Mouse (Mus musculus): ENCODE data around the gene Tmprss11f. TPM values are rescaled to one million over a fixed set of nuclear protein-coding genes. Genes with fewer than 3 reads are reported as not detected.

The Tmprss11f gene
- total and polyA plus RNA-seq, 2 experiments from 2014 or later: not detected

DNA sequence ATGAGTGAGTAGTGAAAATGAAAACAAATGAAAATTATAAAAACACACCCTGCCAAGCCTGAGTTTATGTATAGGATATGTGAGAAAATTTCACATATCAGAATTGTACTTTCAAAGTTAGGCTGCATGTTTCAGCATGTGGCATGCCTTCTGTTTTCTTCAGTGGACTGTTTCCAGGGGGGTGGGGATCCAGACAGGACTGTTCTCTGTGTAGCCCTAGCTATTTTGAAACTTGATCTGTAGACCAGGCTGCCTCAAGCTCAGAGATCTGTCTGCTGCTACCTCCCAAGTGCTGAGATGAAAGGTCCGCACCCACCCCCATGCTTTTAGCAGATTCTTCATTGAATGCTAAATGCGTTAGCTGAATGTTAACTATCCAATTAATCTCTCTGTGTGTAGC is 103.5 kb downstream of the Tmprss11f start:
- no peaks in the 10 kb centered on the region for H3K36me3 ChIP-seq (replicated peaks; ENCODE audit: control insufficient read depth, insufficient read depth, low read length)
- H3K4me1 ChIP-seq (ENCODE audit: control insufficient read depth, insufficient read depth): no peaks in the 10 kb centered on the region
- no peak overlapping the region for H3K9ac ChIP-seq (replicated peaks; ENCODE audit: low read depth, low read length)
- ATAC-seq (ENCODE audit: insufficient read depth, low read depth) (no peak), DNase-seq (ENCODE audit: low spot score) (no peak)
- TF ChIP-seq EP300 (IDR thresholded peaks at IDR 0.05; ENCODE audit: low read depth): no peak
- no peak for TF ChIP-seq CTCF (IDR thresholded peaks at IDR 0.05; ENCODE audit: low read depth)
- H3K27me3 ChIP-seq (ENCODE audit: control insufficient read depth, insufficient read depth, low read length): no peaks in the 10 kb centered on the region
- H3K9me3 ChIP-seq (replicated peaks; ENCODE audit: control insufficient read depth, low read length): no peaks in the 10 kb centered on the region
- H3K4me2 ChIP-seq (ENCODE audit: low read depth, low read length): no peak overlapping the region
- WGBS: 52% methylated on average over 2 of the region's 2 CpGs
- no peak overlapping the region for H3K4me3 ChIP-seq (ENCODE audit: low read depth, low read length)
- H3K27ac ChIP-seq (ENCODE audit: low read depth): no peak overlapping the region

DNA sequence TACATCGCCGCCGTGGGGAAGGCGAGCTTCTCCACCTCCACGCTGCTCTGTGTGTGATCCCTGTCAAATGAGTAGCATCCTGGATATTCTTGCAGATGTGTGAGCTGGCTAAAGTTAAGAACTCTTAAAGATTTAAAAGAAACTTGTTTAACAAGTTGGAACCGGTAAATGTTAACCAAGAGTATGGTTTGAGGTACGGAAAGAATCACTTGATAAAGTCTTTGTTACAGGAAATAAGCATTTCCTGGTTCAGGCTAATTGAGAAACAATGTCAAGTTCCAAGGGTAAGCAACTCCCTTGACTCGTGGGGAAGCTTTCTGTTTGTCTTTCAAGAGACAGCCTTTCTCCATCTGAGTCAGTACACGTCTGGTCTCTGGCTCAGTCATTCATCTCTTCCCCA is 113.7 kb downstream of the Tmprss11f start, which contains the start of gene Tmprss11g:
Tmprss11g (minus strand) TSS at position 101 of the 400 bp plus-strand sequence.
- ATAC-seq (ENCODE audit: insufficient read depth, low read depth) (no peak), DNase-seq (ENCODE audit: low spot score) (no peak)
- Histone ChIP-seq H3K36me3 (replicated peaks; ENCODE audit: control insufficient read depth, insufficient read depth, low read length) (no peaks in the 10 kb centered on the region), H3K4me3 (ENCODE audit: low read depth, low read length) (no peak within 1 kb of the TSS), H3K9ac (replicated peaks; ENCODE audit: low read depth, low read length) (no peak within 1 kb of the TSS), H3K4me1 (ENCODE audit: control insufficient read depth, insufficient read depth) (no peaks in the 10 kb centered on the region), H3K9me3 (replicated peaks; ENCODE audit: control insufficient read depth, low read length) (no peaks in the 10 kb centered on the region), H3K27ac (ENCODE audit: low read depth) (no peak within 1 kb of the TSS), H3K4me2 (ENCODE audit: low read depth, low read length) (no peak within 1 kb of the TSS), H3K27me3 (ENCODE audit: control insufficient read depth, insufficient read depth, low read length) (no peaks in the 10 kb centered on the region)
- no peak for TF ChIP-seq EP300 (IDR thresholded peaks at IDR 0.05; ENCODE audit: low read depth)
- TF ChIP-seq CTCF (IDR thresholded peaks at IDR 0.05; ENCODE audit: low read depth): no peak
- 65% methylated on average over 9 of the region's 9 CpGs for WGBS

DNA sequence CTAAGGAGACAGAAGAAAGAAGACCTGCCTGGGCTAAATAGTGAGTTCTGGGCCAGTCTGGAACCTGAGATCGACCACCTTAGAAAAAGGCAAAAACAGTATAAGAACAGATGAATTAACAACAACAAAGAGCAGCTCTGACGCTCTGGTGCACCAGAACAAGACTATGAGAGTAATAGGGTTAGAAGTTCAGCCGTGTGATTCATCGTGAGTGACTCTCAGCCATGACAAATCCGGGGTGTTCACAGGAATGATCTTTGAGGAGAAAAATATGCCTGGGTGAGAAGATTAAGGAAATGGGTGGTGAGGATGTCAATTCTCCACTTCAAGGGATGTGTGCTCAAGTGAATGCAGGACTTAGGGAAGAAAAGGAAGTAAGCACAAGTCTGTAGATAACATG is 120.7 kb downstream of the Tmprss11f start:
- H3K9me3 ChIP-seq (replicated peaks; ENCODE audit: control insufficient read depth, low read length): no peaks in the 10 kb centered on the region
- DNase-seq (ENCODE audit: low spot score) (no peak), ATAC-seq (ENCODE audit: insufficient read depth, low read depth) (no peak)
- H3K27ac ChIP-seq (ENCODE audit: low read depth): no peak overlapping the region
- no peak overlapping the region for H3K9ac ChIP-seq (replicated peaks; ENCODE audit: low read depth, low read length)
- H3K27me3 ChIP-seq (ENCODE audit: control insufficient read depth, insufficient read depth, low read length): no peaks in the 10 kb centered on the region
- no peak for TF ChIP-seq CTCF (IDR thresholded peaks at IDR 0.05; ENCODE audit: low read depth)
- no peak for TF ChIP-seq EP300 (IDR thresholded peaks at IDR 0.05; ENCODE audit: low read depth)
- H3K4me3 ChIP-seq (ENCODE audit: low read depth, low read length): no peak overlapping the region
- H3K36me3 ChIP-seq (replicated peaks; ENCODE audit: control insufficient read depth, insufficient read depth, low read length): no peaks in the 10 kb centered on the region
- WGBS: 72% methylated on average over 5 of the region's 5 CpGs
- no peaks in the 10 kb centered on the region for H3K4me1 ChIP-seq (ENCODE audit: control insufficient read depth, insufficient read depth)
- no peak overlapping the region for H3K4me2 ChIP-seq (ENCODE audit: low read depth, low read length)

DNA sequence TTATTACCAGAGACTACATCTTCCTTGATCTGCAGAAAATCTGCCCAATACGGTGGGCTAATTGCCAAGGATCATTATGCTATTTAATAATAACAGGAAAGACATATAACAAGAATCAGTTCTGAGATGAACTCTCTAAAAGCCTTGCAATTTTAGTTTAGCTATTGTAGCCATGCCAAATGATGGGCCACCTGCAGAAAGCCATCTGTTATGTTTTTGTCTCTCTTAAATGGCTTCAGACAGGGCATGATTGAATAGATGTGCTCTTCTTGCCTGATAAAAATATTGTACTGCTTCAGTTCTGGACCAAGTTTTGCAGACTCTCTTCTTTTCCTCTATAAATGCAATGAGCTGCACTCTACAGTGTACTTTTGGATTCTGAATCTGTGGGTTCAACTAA is 138.8 kb downstream of the Tmprss11f start:
- Histone ChIP-seq H3K4me1 (ENCODE audit: control insufficient read depth, insufficient read depth) (no peaks in the 10 kb centered on the region), H3K9me3 (replicated peaks; ENCODE audit: control insufficient read depth, low read length) (no peaks in the 10 kb centered on the region), H3K27me3 (ENCODE audit: control insufficient read depth, insufficient read depth, low read length) (no peaks in the 10 kb centered on the region), H3K9ac (replicated peaks; ENCODE audit: low read depth, low read length) (no peak overlapping the region), H3K4me3 (ENCODE audit: low read depth, low read length) (no peak overlapping the region), H3K27ac (ENCODE audit: low read depth) (no peak overlapping the region), H3K4me2 (ENCODE audit: low read depth, low read length) (no peak overlapping the region), H3K36me3 (replicated peaks; ENCODE audit: control insufficient read depth, insufficient read depth, low read length) (no peaks in the 10 kb centered on the region)
- TF ChIP-seq EP300 (IDR thresholded peaks at IDR 0.05; ENCODE audit: low read depth): no peak
- WGBS: 56% methylated on average over 1 of the region's 1 CpGs
- DNase-seq (ENCODE audit: low spot score) (no peak), ATAC-seq (ENCODE audit: insufficient read depth, low read depth) (no peak)

DNA sequence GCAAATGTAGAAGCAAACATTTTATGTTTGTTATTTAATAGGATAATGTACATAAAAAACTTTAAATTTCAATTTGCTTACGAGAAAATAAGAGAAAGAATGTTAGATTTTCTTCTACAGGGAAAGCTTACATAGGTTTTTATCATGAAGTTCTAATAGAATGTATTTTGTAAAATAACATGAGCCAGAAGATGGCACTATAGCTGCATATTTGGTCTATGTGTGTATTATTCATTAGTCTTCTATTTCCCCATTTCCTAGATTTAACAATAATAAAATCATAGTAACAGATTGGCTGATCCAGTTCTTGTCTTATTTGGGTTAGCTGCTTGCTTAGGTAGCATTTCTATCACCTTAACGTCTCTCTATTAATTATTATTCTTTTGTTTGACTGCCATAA is 149.7 kb downstream of the Tmprss11f start:
- no peak overlapping the region for H3K9ac ChIP-seq (replicated peaks; ENCODE audit: low read depth, low read length)
- TF ChIP-seq CTCF (IDR thresholded peaks at IDR 0.05; ENCODE audit: low read depth) (no peak), EP300 (IDR thresholded peaks at IDR 0.05; ENCODE audit: low read depth) (no peak)
- H3K27me3 ChIP-seq (ENCODE audit: control insufficient read depth, insufficient read depth, low read length): no peaks in the 10 kb centered on the region
- no peaks in the 10 kb centered on the region for H3K36me3 ChIP-seq (replicated peaks; ENCODE audit: control insufficient read depth, insufficient read depth, low read length)
- H3K27ac ChIP-seq (ENCODE audit: low read depth): no peak overlapping the region
- no peak overlapping the region for H3K4me3 ChIP-seq (ENCODE audit: low read depth, low read length)
- no peak for ATAC-seq (ENCODE audit: insufficient read depth, low read depth)
- no peak overlapping the region for H3K4me2 ChIP-seq (ENCODE audit: low read depth, low read length)
- H3K4me1 ChIP-seq (ENCODE audit: control insufficient read depth, insufficient read depth): no peaks in the 10 kb centered on the region
- 57% methylated on average over 2 of the region's 2 CpGs for WGBS
- H3K9me3 ChIP-seq (replicated peaks; ENCODE audit: control insufficient read depth, low read length): no peaks in the 10 kb centered on the region
- no peak for DNase-seq (ENCODE audit: low spot score)

DNA sequence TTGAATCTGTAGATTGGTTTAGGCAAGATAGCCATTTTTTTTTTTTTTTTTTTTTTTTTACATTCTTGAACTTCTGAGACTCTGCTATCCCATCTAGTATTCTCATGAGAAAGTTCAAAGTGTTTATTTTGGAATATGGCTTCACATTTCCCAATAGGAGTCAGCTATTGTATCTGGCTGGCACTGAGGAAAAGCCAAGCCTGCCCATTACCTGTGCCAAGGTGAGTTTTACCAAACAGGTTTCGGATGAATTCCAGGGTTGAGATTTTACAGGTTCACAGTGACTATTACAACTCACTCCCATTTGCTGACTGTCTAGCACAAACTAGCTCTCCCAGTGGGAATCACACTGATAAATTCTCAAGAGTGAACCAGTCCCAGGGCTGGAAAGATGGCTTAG is 150.2 kb downstream of the Tmprss11f start:
- DNase-seq (ENCODE audit: low spot score): no peak
- 57% methylated on average over 1 of the region's 1 CpGs for WGBS
- Histone ChIP-seq H3K4me3 (ENCODE audit: low read depth, low read length) (no peak overlapping the region), H3K36me3 (replicated peaks; ENCODE audit: control insufficient read depth, insufficient read depth, low read length) (no peaks in the 10 kb centered on the region), H3K9me3 (replicated peaks; ENCODE audit: control insufficient read depth, low read length) (no peaks in the 10 kb centered on the region), H3K4me1 (ENCODE audit: control insufficient read depth, insufficient read depth) (no peaks in the 10 kb centered on the region), H3K9ac (replicated peaks; ENCODE audit: low read depth, low read length) (no peak overlapping the region), H3K27ac (ENCODE audit: low read depth) (no peak overlapping the region), H3K4me2 (ENCODE audit: low read depth, low read length) (no peak overlapping the region), H3K27me3 (ENCODE audit: control insufficient read depth, insufficient read depth, low read length) (no peaks in the 10 kb centered on the region)
- TF ChIP-seq CTCF (IDR thresholded peaks at IDR 0.05; ENCODE audit: low read depth) (no peak), EP300 (IDR thresholded peaks at IDR 0.05; ENCODE audit: low read depth) (no peak)
- ATAC-seq (ENCODE audit: insufficient read depth, low read depth): no peak
